Comparison of ENCODE assay signal across 30 mouse cellular contexts in the genomic region with DNA sequence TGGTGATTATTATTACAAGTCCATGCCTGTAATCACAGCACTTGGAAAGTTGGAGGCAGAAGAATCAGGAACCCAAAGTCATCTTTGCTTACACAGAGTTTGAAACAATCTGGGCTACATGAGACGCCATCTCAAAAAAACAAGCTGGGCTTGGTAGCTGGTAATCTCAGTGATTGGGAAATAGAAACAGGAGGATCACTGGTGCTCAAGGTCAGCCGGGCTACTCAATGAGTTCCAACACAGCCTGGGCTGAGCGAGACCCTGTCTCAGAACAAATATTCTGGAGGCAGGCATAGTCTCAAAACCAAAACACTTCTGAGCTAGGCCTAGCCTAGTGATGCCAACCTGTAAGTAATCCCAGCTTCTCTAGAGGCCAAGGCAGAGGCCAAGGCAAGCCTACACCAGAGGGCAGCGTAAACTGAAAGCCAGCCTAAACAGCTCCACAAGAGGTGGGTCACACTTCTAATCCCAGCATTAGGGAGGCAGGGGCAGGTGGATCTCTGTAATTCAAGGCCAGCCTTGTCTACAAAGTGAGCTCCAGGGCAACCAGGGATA. TPM values are rescaled to one million over a fixed set of nuclear protein-coding genes. Genes with fewer than 3 reads are reported as not detected.
A peak's percentile ranks its signal among the peaks of the same experiment; 100 is the strongest.
DNase-seq lines count a peak whose midpoint lies in the region; ATAC-seq and TF ChIP-seq lines count a peak whose summit lies in the region.
"Had no signal": no experiment of that assay in that cellular context is flagged by ENCODE, and none has a peak within 500 bp of the region (broad histone marks: within the 10 kb centered on the region; RNA-seq: fewer than 3 reads in every experiment).

No protein-coding gene starts in this region.

- H3K4me1 ChIP-seq in kidney, adult 2 months (ENCODE audit: control insufficient read depth, insufficient read depth, low read length), result peaks cover 9% of the 10 kb centered on the region
- H3K4me1 ChIP-seq in midbrain, embryonic 11.5 days (ENCODE audit: control insufficient read depth, insufficient read depth, low read length), result peaks cover 10% of the 10 kb centered on the region
- H3K4me1 ChIP-seq in neural tube, embryonic 15.5 days, result peaks cover 27% of the 10 kb centered on the region

- 0 out of 2 replicates have a peak, but pooled peaks have one; percentile 6 for TF ChIP-seq CTCF in kidney, adult 2 months (conservative IDR thresholded peaks at IDR 0.05; ENCODE audit: insufficient read depth, insufficient read length, low read depth, low read length)

- ATAC-seq in midbrain, embryonic 11.5 days (ENCODE audit: low FRiP score), result no peak
- ATAC-seq in neural tube, embryonic 15.5 days (ENCODE audit: low FRiP score), result no peak
- ATAC-seq: activated CD4-positive, CD25-positive, alpha-beta regulatory T cell, adult 4 months; forebrain, embryonic 16.5 days; hindbrain, postnatal 0 days; intestine, embryonic 16.5 days had no signal

- H3K9me3 ChIP-seq in midbrain, embryonic 11.5 days (ENCODE audit: control insufficient read depth, low read length), result no peaks in the 10 kb centered on the region
- H3K9me3 ChIP-seq in neural tube, embryonic 15.5 days (replicated peaks), result no peaks in the 10 kb centered on the region
- H3K9me3 ChIP-seq: forebrain, embryonic 10.5 days; heart, embryonic 10.5 days; hindbrain, embryonic 10.5 days; liver, embryonic 13.5 days; midbrain, embryonic 10.5 days; stomach, embryonic 15.5 days had no signal

- WGBS in kidney, adult 2 months, result 96% methylated on average over 4 of the region's 4 CpGs
- WGBS in midbrain, embryonic 11.5 days, result 93% methylated on average over 4 of the region's 4 CpGs
- 99% methylated on average over 4 of the region's 4 CpGs for WGBS in neural tube, embryonic 15.5 days

- peaks cover 3% of the 10 kb centered on the region; the same call in 1 of the 2 replicates for H3K36me3 ChIP-seq in kidney, adult 2 months (ENCODE audit: control insufficient read depth, insufficient read depth, low read length)
- no peaks in the 10 kb centered on the region; the same call in 1 of the 2 replicates for H3K36me3 ChIP-seq in midbrain, embryonic 11.5 days (ENCODE audit: control insufficient read depth, insufficient read depth, low read length)
- peaks cover 26% of the 10 kb centered on the region for H3K36me3 ChIP-seq in neural tube, embryonic 15.5 days

- H3K27ac ChIP-seq in kidney, adult 2 months (ENCODE audit: insufficient read depth, low read depth, low read length), result no peak overlapping the region
- no peak overlapping the region for H3K27ac ChIP-seq in midbrain, embryonic 11.5 days (ENCODE audit: low read depth, low read length)
- H3K27ac ChIP-seq in neural tube, embryonic 15.5 days (replicated peaks), result no peak overlapping the region
- H3K27ac ChIP-seq: forebrain, embryonic 10.5 days; heart, embryonic 10.5 days; hindbrain, embryonic 10.5 days; hindbrain, postnatal 0 days; liver, embryonic 13.5 days; midbrain, embryonic 10.5 days; stomach, embryonic 15.5 days had no signal

- H3K9ac ChIP-seq in midbrain, embryonic 11.5 days (ENCODE audit: low read length), result no peak overlapping the region
- H3K9ac ChIP-seq in neural tube, embryonic 15.5 days (replicated peaks), result no peak overlapping the region
- H3K9ac ChIP-seq: liver, embryonic 13.5 days; lung, embryonic 14.5 days; stomach, embryonic 15.5 days had no signal

- H3K27me3 ChIP-seq in kidney, adult 2 months (replicated peaks; ENCODE audit: control insufficient read depth, insufficient read depth, low read length), result no peaks in the 10 kb centered on the region
- no peaks in the 10 kb centered on the region for H3K27me3 ChIP-seq in midbrain, embryonic 11.5 days (ENCODE audit: control insufficient read depth, insufficient read depth, low read length)
- H3K27me3 ChIP-seq in neural tube, embryonic 15.5 days (replicated peaks), result no peaks in the 10 kb centered on the region
- H3K27me3 ChIP-seq: CH12.LX; liver, embryonic 13.5 days; stomach, embryonic 15.5 days had no signal

- H3K4me2 ChIP-seq in midbrain, embryonic 11.5 days, result no peak overlapping the region
- no peak overlapping the region for H3K4me2 ChIP-seq in neural tube, embryonic 15.5 days
- H3K4me2 ChIP-seq: liver, embryonic 13.5 days; lung, embryonic 14.5 days; stomach, embryonic 15.5 days had no signal

- no peak for DNase-seq in kidney, adult 2 months
- DNase-seq in kidney, postnatal 36 days, result no peak
- DNase-seq in ovary, postnatal 36 days (ENCODE audit: low spot score), result peak; percentile 12
- DNase-seq in ovary, postnatal 10 days (ENCODE audit: low spot score), result no peak
- DNase-seq in adrenal gland, postnatal 25 days, result peak; percentile 18
- no peak for DNase-seq in midbrain, embryonic 11.5 days (ENCODE audit: low spot score, missing footprints)
- DNase-seq: B cell, adult 2 months; cerebellum, adult 9-10 months; heart, postnatal 10 days; kidney, postnatal 25 days; layer of hippocampus, postnatal 36 days; liver, embryonic 13.5 days; lung, embryonic 14.5 days; lung, postnatal 4 days; retina, postnatal 1 day; right cerebral cortex, postnatal 25 days; thymus, adult 18-20 months; thymus, postnatal 4 days had no signal

- H3K4me3 ChIP-seq in kidney, adult 2 months (ENCODE audit: insufficient read depth, low read depth, low read length), result no peak overlapping the region
- H3K4me3 ChIP-seq in midbrain, embryonic 11.5 days (ENCODE audit: low read depth, low read length), result no peak overlapping the region
- H3K4me3 ChIP-seq in neural tube, embryonic 15.5 days (replicated peaks), result no peak overlapping the region
- H3K4me3 ChIP-seq: forebrain, embryonic 10.5 days; heart, embryonic 10.5 days; hindbrain, embryonic 10.5 days; liver, embryonic 13.5 days; midbrain, embryonic 10.5 days; stomach, embryonic 15.5 days had no signal

- TF ChIP-seq POLR2A in kidney, adult 2 months (IDR thresholded peaks at IDR 0.05; ENCODE audit: low read depth, low read length), result no peak

RNA-seq across cellular contexts. Expression of a gene that starts 4.8 kb away (rescaled TPM):
- polyA plus RNA-seq in kidney, adult 2 months (2012; rRNA removed), result 15.8 and 16.5 TPM in 2 replicates
- total RNA-seq in adrenal gland, postnatal 25 days (2021), result 59.0 and 68.9 TPM in 2 replicates
- polyA plus RNA-seq in midbrain, embryonic 11.5 days (2014; fragmentation: Nextera tagmentation; extraction: Ambion mirVana), result 108 and 120 TPM in 2 replicates
- polyA plus RNA-seq in neural tube, embryonic 15.5 days (2015; fragmentation: Nextera tagmentation; extraction: Ambion mirVana), result 73.5 and 79.9 TPM in 2 replicates

RNA-seq across cellular contexts. Expression of a gene that starts 27.3 kb away (rescaled TPM):
- 99.5 and 147 TPM in 2 replicates for polyA plus RNA-seq in kidney, adult 2 months (2012; rRNA removed)
- total RNA-seq in adrenal gland, postnatal 25 days (2021), result 222 and 237 TPM in 2 replicates
- 301 and 315 TPM in 2 replicates for polyA plus RNA-seq in midbrain, embryonic 11.5 days (2014; fragmentation: Nextera tagmentation; extraction: Ambion mirVana)
- 474 and 561 TPM in 2 replicates for polyA plus RNA-seq in neural tube, embryonic 15.5 days (2015; fragmentation: Nextera tagmentation; extraction: Ambion mirVana)

RNA-seq across cellular contexts. Expression of a gene that starts 42.4 kb away (rescaled TPM):
- 1.5 TPM in 2 replicates for polyA plus RNA-seq in kidney, adult 2 months (2012; rRNA removed)
- 0.71 and 1.1 TPM in 2 replicates for total RNA-seq in adrenal gland, postnatal 25 days (2021)
- 0.30 and 0.44 TPM in 2 replicates for polyA plus RNA-seq in midbrain, embryonic 11.5 days (2014; fragmentation: Nextera tagmentation; extraction: Ambion mirVana)
- 1.7 and 4.6 TPM in 2 replicates for polyA plus RNA-seq in neural tube, embryonic 15.5 days (2015; fragmentation: Nextera tagmentation; extraction: Ambion mirVana)
- total RNA-seq: CH12.LX, MEL had no signal
- polyA plus RNA-seq: liver, embryonic 13.5 days had no signal

Comparison
In these comparisons a context has a peak if more than half of its experiments do, and no peak if none do; other contexts are left out.
1. DNase-seq: peak in ovary, postnatal 36 days (single experiment) and adrenal gland, postnatal 25 days (single experiment); none in kidney, adult 2 months (single experiment), kidney, postnatal 36 days (0 of 2), ovary, postnatal 10 days (single experiment) and midbrain, embryonic 11.5 days (single experiment).